Mouse (Mus musculus): ENCODE data around the gene Islr. TPM values are rescaled to one million over a fixed set of nuclear protein-coding genes. Genes with fewer than 3 reads are reported as not detected.

The Islr gene
- total RNA-seq, 2 experiments from 2014 or later: 15.8 to 16.2 TPM

DNA sequence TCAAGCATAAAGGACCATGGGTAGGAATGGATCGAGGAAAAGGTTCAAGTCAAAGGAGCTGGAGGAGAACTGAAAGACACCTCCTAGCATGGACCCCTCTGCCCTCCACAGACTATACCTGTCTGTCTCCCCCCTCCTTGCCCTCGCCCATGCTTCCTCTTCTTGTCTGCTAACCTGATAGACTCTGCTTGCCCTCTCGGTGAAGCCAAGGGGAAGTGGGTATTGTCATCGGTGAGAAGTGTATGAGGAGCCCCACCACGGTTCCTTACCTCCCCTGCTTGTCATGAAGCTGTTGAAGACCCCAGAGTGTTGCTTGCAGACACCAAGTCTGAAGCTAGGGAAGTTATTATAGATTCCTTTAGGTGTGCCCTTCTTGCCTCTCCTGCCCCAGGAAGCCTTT is 43.8 kb downstream of the Islr start:
- no peak for DNase-seq (ENCODE audit: low spot score in 2 of 2)
- intact Hi-C loops (cut with DNase I): no loop called here

DNA sequence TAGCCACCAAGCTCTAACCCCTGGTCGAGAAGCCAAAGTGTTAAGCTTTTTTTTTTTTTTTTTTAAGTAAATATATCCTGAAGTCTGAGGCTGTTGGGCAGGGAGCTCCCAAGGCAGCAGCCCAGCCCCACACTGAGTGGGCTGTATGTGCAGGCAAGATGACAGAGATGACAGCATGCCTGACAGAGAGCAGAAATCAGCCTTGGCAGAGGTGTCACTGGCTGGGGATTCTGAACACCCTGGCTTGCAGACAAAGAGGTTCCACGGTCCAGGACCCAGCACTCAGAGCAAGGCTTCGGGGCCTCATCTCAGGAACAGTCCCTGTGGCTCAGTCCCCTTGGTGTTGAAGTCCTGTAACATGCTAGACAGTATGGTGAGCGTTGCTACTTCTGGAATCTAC is 44.3 kb downstream of the Islr start:
- peak; percentile 34 to 60 for DNase-seq (ENCODE audit: low spot score in 2 of 2)
- intact Hi-C loops (cut with DNase I): no loop called here

DNA sequence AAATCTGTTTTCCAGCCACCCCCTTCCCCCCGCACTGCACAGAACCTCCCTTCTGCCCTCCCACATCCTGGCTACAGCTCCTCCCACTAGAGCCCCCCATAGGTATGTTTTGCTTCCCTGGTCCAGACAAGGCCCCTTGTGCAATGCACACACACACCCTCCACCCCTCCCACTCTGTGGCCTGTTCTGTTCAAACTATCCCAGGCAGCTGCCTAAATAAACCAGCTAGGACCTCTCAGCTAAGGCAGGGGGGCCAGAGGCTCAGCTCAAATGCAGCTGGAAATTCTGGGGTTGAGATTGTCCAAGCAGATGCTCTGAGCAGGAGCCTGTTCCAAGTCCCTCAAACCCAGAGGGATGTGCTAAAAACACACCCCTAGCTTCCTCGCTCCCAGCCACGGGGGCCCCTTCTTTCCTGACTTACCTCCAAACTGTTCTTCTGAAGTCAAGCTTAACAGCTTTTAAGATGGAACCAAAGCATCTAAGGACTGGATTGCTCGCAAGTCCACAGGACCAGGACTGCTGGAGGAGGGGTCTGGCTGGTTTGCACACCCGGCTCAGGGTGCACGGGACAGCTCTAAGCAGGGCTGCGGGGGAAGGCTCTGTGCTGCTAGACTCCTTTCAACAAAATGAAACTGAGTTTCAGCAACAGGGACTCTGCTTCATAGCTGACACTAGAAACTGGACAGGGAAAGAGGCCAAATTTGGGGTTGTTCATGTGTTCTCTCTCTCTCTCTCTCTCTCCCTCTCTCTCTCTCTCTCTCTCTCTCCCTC is 45.4 kb downstream of the Islr start:
- intact Hi-C loops (cut with DNase I): no loop called here
- DNase-seq (ENCODE audit: low spot score in 2 of 2): peak in 1 of 2 experiments; percentile 29

DNA sequence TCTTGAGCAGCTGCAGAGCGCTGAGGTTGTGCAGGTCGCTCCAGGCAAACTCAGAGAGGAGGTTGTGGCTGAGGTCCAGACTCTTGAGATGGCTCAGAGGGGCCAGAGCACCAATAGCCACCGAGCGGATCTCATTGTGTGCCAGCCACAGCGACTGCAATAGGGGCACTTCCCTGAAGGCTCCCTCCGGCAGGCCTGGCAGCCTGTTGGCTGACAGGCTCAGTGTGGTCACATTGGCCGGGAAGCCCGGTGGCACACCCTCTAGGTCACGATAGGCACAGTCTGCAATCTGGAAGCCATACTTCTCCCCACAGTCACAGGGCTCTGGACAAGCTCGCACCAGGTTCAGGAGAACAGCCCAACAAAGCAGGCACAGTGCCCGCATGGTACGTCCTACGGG is 46.3 kb downstream of the Islr start:
- intact Hi-C loops (cut with DNase I): no loop called here
- no peak for DNase-seq (ENCODE audit: low spot score in 2 of 2)

DNA sequence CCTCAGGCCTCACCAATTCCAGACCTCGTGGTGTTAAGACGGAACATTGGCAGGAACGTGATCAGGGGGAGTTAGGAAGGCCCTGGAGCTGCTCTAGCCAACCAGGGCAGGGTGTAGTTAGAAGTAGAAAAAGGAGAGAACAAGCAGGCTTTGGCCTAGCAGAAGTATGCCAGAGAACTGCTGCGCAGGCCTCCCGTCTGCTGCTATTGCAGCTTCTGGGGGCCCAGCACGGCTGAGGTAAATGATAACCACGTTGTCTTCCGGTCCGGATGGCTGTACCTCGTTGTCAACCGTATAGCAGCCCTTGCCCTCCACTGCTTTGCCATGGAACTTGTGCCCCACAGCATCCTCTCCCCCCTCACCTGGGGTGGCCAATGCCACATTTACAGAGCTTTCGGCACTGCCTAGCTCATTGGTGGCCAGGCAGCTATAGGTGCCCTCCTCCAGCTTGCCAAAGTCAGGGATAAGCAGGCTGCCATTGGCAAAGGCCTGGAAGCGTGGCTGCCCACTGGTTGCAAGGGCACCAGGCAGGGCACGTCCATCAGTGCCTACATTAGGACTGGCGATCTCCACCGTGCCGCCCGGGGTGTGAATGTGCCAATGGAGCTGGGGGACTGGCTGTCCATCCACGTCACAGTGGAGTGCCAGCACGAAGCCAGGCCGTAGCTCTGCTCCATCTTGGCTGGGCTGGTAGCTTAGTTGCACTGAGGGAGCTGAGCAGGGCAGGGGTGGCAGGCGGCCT is 47.1 kb downstream of the Islr start:
- intact Hi-C loops (cut with DNase I): no loop called here
- DNase-seq (ENCODE audit: low spot score in 2 of 2): no peak

DNA sequence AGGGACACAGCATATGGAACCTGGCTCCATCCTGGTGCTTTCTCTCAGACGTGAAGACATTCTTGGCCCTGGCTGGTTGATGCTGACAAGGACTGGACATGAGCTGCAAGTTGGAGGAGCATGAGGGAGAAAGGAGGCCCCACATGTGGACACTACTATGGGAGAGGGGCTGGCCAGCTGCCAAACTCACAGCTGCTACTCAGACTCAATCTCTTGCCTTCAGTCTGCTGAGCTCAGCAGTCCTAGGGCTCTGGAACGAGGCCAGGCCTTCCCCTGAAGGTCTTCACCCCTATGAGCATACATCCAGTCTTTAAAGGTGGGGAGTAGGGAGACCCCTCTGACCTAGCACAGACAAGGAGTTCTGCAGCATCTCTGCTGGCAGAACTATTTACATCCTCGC is 48.7 kb downstream of the Islr start:
- DNase-seq (ENCODE audit: low spot score in 2 of 2): peak in 1 of 2 experiments; percentile 46
- intact Hi-C loops (cut with DNase I): no loop called here

DNA sequence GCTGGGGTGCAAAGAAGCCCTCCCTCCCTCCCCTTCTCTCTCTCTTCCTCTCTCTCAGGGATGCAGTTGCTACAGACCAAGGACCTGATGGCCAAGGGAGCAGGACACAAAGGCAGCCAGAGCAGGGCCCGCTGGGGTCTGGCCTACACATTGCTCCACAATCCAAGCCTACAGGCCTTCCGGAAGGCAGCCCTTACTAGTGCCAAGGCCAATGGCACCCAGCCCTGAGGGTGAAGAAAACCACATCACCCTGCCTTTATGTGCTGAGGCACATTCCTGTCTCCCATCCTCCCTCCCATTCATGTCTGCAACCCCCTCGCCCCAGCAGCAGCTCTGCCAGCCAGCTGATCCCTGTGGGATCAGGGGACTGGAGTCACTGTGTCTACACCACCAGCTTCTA is 51.0 kb downstream of the Islr start:
- DNase-seq (ENCODE audit: low spot score in 2 of 2): no peak
- intact Hi-C loops (cut with DNase I): no loop called here

DNA sequence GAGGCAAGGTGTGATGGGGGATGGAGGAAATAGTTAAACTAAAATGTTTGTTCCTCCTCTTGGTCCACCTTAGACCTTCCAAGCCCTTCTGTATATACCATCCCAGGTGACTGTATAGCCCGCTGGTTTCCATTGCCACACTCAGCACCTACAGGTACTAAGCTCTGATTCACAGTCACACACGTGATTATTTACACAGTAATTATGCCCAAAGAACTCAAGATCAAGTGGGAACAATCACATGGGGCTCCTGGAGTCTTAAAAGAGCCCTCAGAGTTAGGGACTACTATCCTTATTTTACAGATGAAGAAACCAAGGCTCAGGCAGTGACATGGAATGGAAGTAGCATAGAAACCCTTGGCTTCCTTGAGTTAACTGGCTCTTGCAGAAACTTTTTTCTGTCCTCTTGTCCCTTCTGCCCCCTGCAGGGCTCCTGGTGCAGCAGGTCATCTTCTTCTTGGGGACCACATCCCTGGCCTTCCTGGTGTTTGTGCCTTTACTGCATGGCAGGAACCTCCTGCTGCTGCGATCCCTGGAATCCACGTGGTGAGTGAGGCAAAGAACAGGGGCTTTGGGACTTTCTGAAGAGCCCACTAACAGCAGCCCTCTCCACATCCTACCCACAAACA is 53.3 kb downstream of the Islr start:
- intact Hi-C loops (cut with DNase I): no loop called here
- DNase-seq (ENCODE audit: low spot score in 2 of 2): no peak

DNA sequence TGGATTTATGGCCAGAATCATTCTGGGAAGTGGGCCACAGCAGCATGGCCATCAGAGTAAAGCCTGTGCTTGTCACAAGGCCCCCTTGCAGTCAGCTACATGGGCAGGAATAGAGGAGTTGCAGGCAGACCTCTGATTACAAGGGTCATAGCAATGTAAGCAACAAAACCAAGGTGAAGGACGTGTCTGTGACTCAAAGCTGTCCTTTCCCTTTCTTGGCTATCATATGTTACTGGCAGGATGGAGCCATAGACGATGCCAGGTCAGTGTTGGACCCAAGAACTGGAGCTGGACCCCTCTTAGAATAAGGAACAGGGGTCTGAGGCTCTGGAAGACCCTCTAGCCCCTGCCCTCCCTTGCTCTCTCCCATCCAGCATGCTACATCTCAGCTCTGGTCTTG is 55.3 kb downstream of the Islr start:
- intact Hi-C loops (cut with DNase I): no loop called here
- no peak for DNase-seq (ENCODE audit: low spot score in 2 of 2)

DNA sequence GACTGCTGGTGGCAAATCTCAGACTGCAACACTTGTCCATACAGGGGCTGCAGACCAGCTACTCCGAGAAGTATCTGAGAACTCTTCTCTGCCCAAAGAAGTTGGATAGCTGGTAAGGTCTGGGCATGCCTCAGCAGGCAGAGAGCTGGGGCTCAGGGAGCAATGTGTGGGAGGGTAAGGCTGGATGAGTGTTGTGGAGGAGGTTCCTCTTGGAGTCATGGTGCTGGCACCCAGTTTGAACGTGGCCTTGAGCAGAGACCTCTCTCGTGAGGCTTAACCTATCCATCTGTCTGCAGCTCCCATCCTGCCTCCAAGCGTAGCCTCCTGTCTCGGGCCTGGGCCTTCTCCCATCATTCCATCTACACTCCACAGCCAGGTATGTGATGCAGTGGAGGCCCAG is 58.7 kb downstream of the Islr start:
- intact Hi-C loops (cut with DNase I): no loop called here
- no peak for DNase-seq (ENCODE audit: low spot score in 2 of 2)

DNA sequence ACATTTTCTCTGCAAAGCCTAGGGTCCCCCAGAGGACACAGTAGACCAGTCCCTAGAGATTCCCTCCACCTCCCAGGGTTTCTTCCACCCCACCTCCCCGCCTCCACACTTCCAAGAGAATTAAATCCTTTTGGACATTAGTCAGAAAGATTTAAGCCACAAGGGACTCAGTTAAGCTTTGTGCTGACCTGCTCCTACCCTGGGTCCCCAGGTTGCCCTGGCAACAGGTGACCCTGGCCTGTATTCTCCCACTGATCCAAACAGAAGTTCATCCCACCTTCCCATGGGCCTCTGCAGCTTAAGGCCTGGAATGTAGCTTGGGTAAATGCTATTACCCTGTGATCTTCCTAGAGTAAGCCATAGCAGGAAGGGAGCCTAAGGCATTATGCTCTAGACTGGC is 59.4 kb downstream of the Islr start:
- intact Hi-C loops (cut with DNase I): no loop called here
- DNase-seq (ENCODE audit: low spot score in 2 of 2): no peak

DNA sequence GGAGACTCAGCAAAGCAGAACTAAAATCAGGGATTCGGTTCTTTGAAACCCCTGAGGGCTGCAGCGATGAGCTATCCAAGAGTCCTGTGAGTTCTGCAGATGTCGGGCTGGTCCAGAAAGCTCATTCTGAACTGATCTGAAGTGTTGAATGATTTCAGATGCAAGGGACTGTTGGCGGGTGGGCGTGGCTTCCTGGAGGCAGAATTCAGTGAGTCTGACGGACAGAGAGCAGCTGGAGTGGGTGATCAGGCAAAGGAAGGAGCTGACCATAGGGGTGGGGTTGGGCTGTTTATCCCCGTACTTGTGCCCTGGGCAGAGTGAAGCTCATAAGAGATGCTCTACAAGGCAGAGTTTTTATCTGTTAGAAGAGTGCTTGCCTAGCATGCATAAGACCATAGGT is 60.7 kb downstream of the Islr start:
- intact Hi-C loops (cut with DNase I): no loop called here
- no peak for DNase-seq (ENCODE audit: low spot score in 2 of 2)

DNA sequence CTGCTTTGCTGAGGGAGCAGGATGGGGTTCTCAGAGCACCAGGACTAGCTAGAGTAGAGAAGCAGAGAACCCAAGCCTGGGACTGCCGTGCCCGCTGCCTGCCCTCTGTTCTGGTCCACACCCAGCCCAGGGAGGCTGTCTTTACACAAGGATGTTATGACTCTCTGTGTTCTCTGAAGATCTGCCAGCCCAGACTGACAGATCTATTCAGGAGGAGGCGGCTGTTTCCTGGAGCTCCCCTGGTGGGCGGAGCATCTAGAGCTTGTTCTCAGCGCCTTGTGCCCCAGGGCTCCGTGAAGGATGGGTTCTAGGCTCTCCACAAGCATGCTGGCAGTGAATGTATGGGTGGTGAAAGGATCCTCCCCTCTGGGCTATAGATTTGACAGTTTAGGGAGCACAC is 64.2 kb downstream of the Islr start:
- intact Hi-C loops (cut with DNase I): no loop called here
- DNase-seq (ENCODE audit: low spot score in 2 of 2): peak; percentile 47 to 68

DNA sequence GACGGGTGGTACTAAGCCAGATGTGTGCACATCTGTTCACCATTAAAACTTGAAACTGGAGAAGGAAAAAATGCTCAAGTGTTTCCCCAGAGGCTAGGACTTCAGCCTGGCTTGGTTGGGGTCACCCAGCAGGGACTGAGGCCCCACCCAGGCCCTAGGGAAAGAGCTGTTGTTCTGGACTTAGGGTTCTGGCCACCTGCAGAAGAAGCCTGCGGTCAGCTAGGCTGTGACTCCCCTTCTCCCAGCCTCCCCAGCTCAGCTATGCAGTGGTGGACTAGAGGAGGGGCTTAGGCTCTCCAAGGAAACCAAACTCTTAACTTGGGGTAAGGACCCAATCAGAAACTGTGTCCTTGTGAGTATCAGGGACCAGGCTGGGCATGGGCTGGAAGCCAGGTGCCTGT is 68.2 kb downstream of the Islr start:
- intact Hi-C loops (cut with DNase I): no loop called here

DNA sequence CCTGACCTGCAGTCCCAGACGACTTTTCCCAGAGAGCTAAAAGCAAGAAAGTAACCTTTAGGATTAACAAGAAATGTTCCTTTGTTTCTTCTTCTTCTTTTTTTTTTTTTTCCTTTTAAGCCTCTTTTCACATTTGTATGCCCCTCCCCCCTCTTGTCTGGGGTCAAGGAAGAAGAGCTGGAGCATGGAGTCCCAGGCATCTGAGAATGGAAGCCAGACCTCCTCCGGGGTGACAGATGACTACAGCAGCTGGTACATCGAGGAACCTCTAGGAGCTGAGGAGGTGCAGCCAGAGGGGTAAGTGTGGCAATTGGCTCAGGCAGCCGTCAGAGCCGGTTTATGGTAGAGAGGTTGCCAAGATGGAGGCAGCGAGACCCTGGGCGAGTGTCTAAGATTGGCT is 69.2 kb downstream of the Islr start:
- intact Hi-C loops (cut with DNase I): no loop called here
- DNase-seq (ENCODE audit: low spot score in 2 of 2): no peak

More for the DNA sequence above, 68.2 kb downstream of the Islr start:
- DNase-seq (ENCODE audit: low spot score in 2 of 2): no peak

DNA sequence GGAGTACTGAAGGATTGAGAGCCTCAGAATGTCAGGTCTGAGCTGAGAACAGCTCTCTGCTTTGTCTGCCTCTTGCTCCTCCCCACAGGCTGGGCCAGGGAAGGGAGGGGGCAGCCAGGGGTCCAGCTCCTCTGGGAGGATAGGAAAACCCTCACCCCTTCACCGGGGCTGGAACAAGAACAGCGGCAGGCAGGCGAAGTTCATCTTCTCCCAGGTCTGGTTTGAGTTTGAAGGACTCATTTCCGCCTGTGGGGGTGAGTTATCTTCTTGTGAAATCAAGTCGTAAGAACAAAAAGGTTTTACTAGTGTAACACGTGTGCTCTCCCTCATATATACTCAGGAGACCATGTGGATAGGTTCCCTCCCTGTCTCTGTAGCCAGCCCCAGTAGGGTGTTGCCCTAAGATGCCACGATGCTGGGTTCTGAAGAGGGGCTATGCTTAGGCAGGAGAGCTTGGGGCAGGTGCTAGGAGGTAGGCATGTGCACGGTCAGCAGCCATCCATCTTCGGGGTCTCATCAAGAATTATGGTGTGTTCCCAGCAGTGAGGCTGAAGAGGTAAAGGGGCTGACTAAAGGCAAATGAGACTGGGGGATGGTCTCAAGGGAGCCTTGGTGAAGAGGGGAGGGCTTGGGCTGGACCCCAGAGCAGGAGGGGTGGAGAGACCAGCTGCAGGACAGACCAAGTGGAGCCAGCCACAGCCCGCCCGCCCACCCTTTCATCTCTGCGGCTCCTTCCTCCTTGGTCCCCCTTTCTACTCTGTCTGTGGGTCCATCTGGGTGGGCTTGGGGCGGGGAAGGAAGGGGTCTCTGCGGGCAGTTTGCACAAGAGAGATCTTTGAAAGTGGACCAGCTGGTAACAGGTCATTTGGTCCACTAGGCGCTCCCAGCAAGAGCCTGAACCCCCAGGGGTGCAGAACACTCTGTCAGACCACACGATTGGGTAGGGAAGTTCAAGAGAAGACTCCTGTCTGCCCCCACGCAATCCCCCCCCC is 69.9 kb downstream of the Islr start:
- intact Hi-C loops (cut with DNase I): no loop called here
- DNase-seq (ENCODE audit: low spot score in 2 of 2): no peak

DNA sequence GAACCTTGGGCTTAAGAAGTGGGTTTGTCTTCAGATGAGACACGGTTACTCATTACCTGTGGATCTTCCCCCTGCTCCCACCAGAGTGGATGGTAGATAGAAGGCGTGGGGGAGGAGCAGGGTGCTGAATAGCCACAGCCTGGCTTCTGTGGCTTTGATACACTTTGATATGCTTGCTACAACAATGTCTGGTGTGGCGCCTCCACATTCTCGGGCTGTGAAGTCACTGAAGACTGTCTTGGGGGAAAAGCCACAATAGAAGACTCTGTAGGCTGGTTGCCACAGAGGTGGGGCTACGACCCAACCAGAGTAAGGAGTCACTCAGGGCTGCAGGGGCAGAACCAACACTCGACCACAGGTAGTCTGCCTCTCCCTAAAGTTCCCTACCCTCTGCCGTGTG is 72.4 kb downstream of the Islr start:
- DNase-seq (ENCODE audit: low spot score in 2 of 2): no peak
- intact Hi-C loops (cut with DNase I): no loop called here

DNA sequence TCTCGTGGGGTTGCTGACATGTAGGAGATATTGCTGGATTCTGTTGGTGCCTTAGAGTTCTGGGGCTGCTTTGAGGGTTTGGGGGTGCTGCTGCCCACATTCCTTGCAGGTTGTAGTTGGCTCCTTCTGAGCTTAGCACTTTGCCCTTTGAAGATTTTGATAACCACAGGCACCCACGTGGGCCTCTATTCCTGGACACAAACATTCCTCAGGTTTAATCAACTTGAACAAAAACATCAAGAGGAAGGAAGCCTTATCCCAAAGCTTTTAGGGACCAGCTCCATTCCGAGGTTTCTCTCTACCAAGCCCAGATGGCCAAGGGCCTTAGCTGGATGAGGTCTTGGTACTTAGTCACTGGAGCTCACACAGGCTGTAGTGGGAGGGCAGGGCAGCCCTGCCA is 73.2 kb downstream of the Islr start:
- DNase-seq (ENCODE audit: low spot score in 2 of 2): no peak
- intact Hi-C loops (cut with DNase I): no loop called here

DNA sequence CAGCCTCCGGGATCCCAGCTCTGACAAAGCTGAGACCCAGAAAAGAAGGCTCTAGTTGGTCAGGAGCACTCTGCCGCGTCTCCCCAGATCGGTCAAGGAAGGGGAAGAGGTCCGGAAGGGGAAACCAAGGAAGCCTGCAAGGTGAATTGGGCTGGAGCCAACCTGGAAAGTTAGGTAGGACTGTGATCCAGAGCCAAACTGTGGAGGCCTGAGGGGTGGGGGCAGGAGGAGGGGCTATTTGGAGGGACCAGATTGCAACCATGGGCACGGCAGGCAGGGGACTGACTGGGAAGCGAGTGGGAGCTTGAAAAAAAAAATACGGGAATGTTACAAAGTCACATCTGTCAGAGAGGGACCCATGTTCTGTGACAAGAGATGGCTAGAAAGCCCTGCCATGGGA is 74.6 kb downstream of the Islr start:
- no peak for DNase-seq (ENCODE audit: low spot score in 2 of 2)
- intact Hi-C loops (cut with DNase I): no loop called here

Measured in left cerebral cortex, postnatal 14 days (tissue).